Mouse (Mus musculus) liver, adult 2 months (tissue): ENCODE results near the gene Fam189a1.

Experiments
- CTCF ChIP-seq: fragments of 200-500 bp; IDR thresholded peaks from 2 replicates; pipeline ENCODE4 v1.5.1; 2011; ENCODE audit warnings: low read depth, low read length, control low read depth
- POLR2A ChIP-seq: fragments of 200-500 bp; IDR thresholded peaks from 2 replicates; pipeline ENCODE4 v1.6.1; 2011; ENCODE audit warnings: low read length, control low read depth; ENCODE audit not compliant: insufficient read depth; ENCODE audit errors: extremely low read depth

DNA sequence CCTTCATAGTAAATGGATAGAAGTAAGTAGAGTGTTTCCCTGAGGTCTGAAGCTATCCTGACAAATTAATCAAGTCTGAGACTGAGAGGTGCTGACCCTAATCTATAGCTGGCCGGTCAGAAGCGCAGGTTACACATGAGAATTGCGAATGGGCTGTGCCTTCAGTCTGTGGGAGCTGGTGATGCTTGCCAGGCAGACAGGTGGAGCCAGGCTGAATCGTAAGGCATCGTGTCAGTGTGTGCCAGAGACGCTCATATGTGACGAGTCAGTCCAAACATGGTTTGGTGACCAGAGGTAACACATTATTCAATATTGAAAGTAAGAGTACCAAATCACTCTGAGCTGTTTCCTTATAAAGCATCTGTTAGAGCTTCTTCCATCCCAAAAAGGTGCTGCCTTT lies 115.3 kb downstream of the Fam189a1 start:
- no peak for TF ChIP-seq CTCF
- TF ChIP-seq POLR2A, result no peak
